18 mouse cellular contexts compared by ENCODE assay signal in the genomic region with DNA sequence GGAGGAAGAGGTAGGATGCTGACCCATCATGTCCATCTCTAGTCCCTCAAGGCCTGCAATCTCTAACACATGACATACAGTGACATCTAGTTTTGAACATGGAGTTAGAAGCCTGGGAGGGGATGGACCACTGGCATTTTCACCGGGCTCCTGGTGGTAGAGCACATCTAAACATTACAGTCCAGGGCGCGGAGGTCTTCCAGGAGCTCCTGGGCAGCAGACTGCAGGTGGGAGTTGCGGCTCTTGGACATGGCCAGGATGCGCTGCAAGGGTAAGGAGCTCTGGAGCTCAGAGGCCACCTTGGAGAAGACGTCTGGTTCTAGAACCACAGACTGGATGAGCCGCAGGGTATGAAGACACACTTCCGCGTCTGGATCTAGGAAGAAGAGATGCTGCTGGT.
"Had no signal": no experiment of that assay in that cellular context is flagged by ENCODE, and none has a peak within 500 bp of the region (broad histone marks: within the 10 kb centered on the region; RNA-seq: fewer than 3 reads in every experiment).

No protein-coding gene starts in this region.

- H3K36me3 ChIP-seq: lung, embryonic 15.5 days; midbrain, embryonic 13.5 days; midbrain, embryonic 15.5 days; neural tube, embryonic 12.5 days; stomach, embryonic 15.5 days had no signal

- H3K4me1 ChIP-seq: neural tube, embryonic 12.5 days had no signal

- H3K9me3 ChIP-seq: lung, embryonic 15.5 days; megakaryocyte, embryonic 14.5 days; midbrain, embryonic 13.5 days; midbrain, embryonic 15.5 days; neural tube, embryonic 12.5 days; stomach, embryonic 15.5 days had no signal

- ATAC-seq: liver, postnatal 0 days; lung, postnatal 0 days; midbrain, embryonic 13.5 days; midbrain, embryonic 15.5 days had no signal

- DNase-seq: liver, postnatal 0 days; lung, adult 2 months; lung, postnatal 14 days; lung, postnatal 36 days; right cerebral cortex, postnatal 14 days; thymus, adult 2 months; thymus, postnatal 25 days; thymus, postnatal 4 days had no signal

- H3K27me3 ChIP-seq: lung, embryonic 15.5 days; midbrain, embryonic 13.5 days; midbrain, embryonic 15.5 days; neural tube, embryonic 12.5 days; stomach, embryonic 15.5 days had no signal

- H3K9ac ChIP-seq: liver, postnatal 0 days; lung, embryonic 15.5 days; midbrain, embryonic 13.5 days; midbrain, embryonic 15.5 days; neural tube, embryonic 12.5 days; stomach, embryonic 15.5 days had no signal

- H3K4me3 ChIP-seq: lung, embryonic 15.5 days; megakaryocyte, embryonic 14.5 days; midbrain, embryonic 13.5 days; midbrain, embryonic 15.5 days; neural tube, embryonic 12.5 days; stomach, embryonic 15.5 days had no signal

- H3K4me2 ChIP-seq: lung, embryonic 15.5 days; midbrain, embryonic 11.5 days; midbrain, embryonic 13.5 days; midbrain, embryonic 15.5 days; neural tube, embryonic 12.5 days; stomach, embryonic 15.5 days had no signal

- H3K27ac ChIP-seq: lung, embryonic 15.5 days; macrophage; midbrain, embryonic 13.5 days; midbrain, embryonic 15.5 days; neural tube, embryonic 12.5 days; stomach, embryonic 15.5 days; stomach, postnatal 0 days had no signal
